Mouse (Mus musculus) natural killer cell, adult 2 months (primary cell): Measurements from ENCODE around the gene Kcng4.

Source experiments
- DNase-seq, 2 experiments: peaks; one replicate each; pipeline ENCODE4 v3.0.0; 2022; ENCODE audit warnings: low spot score in 2 of 2

The Kcng4 gene

DNA sequence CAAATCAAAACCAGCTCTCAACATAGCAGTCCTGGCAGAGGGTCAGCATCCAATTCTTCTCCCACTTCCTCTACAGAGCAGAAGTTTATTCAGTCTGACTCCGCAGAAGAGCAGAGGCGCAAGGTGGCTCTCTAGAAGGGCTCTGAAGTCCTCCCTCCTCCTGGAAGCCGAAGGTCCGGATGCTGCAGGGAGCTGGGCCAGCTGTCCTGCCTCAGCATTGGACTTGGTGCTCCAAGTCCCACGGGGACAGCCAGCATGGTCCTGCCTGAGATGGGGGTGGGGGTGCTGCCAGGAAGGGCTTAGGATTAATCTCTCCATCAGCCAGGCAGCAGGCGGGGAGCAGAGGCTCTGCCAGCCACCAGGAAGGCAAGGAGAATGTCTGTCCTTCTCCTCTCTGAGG, at the start of gene Kcng4:
Gene Kcng4, minus strand, starts transcription at position 303 of the 400 bp plus-strand sequence.
- no peak for DNase-seq

DNA sequence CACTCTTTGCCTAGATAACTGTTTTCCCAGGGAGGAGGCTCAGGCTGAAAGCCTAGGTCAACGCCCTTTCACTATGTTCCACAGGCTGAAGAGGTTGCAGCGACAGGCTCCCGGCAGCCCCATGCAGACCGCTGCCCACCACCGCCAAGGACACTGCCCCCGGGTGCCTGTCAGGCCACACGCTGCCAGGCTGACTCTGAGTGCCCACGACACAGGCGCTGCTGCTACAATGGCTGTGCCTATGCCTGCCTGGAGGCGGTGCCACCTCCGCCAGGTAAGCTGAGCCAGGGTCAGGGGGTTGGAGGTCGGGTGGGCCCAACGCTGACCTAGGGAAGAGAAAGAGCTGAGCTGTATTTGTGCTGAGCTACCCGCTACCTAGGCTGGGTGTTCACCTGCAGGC, 43.7 kb upstream of the Kcng4 start:
- no peak for DNase-seq

DNA sequence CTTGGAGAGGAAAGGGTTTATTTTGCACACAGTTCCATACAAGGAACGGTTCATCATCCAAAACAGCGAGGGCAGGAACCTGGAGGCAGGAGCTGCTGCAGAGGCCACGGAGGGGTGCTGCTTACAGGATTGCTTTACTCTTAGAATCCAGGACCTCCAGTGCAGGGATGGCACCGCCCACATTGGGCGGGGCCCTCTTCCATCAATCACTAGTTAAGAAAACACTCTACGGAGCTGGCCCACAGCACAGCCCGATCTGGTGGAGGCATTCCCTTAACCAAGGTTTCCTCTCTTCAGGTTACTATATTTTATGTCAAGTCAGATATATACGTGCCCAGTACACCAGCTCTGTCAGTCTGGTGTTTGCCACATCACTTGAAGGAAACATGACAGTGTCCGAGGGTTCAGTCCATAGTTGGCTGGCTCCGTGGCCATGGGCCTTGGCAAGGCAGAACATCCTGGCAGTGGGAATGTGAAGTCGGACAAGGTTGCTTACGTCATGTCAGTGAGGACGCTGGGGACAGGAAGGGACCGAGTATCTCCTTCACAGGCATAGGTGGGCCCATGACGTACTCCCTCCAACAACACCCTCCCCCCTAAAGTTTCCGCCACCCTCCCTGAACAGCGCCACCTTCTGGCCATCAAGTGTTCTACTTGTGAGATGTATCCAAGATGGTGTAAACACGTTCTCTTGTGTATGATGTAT, 42.8 kb upstream of the Kcng4 start:
- DNase-seq, result peak; percentile 42

DNA sequence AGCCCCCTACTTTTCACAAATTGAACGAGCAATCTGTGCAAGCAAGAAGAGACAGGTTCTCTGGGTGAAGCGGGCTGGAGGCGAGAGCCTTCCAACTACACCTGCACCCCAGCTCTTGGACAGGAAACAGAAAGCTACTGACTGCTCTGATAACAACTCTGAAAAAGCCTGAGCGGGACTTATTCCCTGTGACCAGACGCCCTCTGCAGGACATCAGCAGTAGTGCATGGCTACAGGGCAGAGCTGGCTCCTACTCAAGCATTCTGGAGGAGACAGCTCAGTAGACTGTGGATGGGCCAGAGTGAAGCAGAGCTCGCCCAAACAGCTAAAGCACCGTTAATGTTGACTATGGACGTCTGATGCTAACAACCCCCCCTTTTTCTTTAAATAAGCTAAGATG, 40.9 kb upstream of the Kcng4 start:
- peak; percentile 64 to 75 for DNase-seq

DNA sequence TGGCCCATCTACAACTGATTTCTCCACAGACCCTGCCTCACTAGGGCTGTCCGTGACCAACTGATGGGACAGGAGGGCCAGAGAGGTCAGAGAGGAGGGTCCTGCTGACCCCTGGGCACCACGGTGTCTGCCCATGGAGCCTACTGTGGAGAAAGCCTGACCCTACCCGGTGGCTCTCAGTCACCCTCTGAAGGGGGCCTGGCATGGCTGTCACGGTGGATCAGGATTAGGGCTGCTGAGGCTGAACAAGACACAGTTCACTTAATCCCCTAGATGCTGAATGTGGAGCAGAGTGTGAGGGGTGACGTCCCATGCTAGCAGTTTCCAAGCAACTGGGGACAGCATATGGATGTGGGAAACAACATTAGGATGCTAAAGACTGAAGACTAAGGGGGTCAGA, 40.0 kb upstream of the Kcng4 start:
- no peak for DNase-seq

DNA sequence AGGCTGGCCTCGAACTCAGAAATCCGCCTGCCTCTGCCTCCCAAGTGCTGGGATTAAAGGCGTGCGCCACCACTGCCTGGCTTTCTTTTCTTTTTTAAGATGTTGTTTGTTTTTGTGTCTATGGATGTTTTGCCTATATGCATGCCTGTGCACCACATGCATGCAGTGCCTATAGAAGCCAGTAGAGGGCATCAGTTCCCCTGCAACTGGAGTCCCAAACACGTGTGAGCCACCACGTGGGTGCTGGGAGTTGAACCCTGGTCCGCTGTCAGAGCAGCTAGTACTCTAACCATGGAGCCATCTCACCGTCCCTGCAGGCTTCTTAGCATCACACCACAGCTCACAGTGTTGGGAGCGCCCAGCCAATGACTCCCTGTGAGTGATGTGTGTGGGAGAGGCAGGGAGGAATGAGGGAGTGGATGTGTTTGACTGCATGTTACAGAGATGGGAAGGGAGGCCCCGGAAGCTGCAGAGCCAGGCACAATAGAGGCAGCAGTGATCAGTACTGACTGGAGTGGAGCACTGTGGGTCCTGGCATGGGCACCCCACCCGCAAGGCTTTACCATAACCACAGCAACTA, 38.6 kb upstream of the Kcng4 start:
- DNase-seq, result no peak

DNA sequence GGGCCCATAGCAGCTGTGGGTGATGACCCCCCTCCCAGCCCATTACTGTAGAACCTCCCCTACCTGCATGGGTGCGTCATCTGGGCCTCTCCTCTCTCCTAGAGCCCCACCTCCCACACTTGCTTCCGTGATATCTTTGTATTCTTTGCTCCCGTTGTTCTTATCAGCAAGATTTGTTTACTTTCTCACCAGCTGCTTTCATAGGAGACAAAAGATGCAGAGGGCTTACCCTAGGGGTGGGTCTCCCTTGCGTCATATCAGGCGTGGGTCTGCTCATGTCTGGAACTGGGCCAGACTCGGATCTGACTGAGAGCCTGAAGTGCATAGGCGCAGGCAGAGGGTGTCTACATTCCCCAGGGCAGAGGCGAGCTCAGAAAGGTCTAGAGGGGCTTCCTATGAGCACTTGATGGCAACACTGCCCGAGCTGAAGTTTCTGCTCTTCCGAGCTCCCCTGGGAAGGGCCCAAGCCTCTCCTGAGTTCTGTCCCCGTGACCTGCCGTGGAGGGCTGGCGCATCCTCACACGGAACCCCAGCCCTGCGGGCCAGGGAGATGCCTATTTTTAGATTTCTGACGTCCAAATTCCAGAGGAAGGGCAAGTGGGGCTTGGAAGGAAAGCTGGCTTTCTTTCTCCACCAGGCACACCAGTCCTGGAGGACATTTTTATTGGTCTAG, 35.1 kb upstream of the Kcng4 start:
- no peak for DNase-seq

DNA sequence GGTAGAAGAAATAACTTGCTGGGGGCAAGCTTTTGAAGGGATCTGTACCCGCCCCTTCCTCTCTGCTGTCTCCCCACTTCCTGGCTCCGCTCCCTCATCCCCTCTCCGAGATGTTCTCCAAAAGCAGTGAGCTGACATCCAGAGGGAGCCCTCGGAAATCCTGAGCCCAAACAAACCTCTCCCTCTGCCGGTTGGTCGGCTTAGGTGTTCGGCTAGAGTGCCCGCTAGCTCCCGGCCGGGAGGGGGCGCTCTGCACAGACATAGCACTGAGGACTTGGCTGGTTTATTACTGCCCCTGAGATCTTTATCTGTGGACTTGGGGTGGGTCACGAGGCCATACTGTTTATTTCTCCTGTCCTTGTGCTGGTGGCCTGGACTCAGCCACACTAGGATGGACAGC, 33.8 kb upstream of the Kcng4 start:
- DNase-seq, result peak in 1 of 2 experiments; percentile 16

DNA sequence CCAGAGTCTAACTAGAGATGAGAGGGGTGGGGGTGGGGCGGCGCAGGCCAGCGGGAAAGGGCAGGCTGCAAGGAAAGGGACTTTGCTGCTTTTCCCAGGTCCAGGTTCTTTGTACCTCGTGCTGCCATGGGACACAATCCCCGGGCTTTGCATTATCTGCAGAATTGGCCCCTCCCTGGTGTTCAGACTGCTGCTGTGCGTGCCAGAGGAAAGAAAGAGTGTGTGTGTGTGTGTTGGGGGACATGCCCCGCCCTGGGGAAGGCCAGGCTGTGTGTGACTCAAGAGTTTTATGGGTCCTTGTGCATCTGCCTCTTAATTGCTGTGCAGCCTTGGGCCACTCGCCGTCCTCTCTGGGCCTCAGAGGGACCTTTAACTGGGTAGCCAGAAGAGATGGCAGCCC, 33.0 kb upstream of the Kcng4 start:
- DNase-seq, result no peak

DNA sequence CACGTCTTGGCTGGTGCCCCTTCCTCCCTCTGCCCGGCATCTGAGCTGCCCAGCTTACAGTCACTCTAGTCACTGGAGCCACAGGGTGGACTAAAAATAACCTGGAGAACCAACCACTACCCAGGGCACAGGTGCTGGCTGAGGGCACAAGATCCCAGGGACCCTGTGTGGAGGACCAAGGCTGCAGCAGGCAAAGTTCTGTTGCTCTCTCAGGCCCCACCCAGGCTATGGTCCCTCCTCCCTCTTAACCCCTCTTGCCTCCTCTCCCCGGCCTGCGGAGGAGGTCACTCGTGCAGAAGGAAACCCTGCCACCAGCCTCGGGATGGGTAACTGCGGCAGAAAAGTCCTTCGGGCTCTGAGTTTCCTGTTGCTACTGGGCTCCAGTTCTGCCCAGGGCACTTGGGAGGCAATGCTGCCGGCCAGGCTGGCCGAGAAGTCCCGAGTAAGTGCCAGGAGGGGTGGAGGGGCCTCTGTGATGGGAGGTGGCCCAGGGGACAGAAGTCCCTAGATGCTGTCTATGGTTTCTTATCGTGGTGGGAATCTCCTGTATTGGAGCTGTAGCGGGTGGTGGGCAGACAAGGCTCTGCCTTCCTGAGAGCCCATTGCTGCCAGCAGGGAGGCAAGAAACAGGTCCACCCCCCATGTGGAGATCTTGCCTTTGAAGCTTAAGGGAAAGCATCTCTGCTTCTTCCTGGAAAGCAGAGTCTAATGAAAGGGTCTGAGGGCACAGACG, 30.9 kb upstream of the Kcng4 start, which contains the start of gene Wfdc1:
Gene Wfdc1, plus strand, starts transcription at position 147 of the 733 bp plus-strand sequence.
- no peak for DNase-seq

DNA sequence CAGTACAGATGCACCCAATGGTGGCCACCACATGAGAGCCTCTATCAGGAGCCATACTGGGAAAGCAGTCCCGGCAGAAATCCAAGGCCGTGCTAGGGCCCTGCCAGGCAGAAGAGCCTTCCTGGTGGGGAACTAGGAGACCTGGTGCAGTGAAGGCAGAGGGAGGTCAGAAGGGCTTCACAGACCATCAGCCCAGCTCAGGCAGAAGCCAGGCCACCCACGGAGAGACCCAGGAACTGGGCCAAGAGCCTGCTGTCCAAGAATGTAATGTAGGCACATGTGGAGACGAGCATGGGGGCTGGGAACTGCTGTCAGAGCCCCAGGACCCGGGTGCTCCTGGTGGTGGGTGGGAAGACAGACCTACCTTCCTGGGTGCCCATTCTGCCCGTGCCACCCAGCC, 29.8 kb upstream of the Kcng4 start:
- no peak for DNase-seq

DNA sequence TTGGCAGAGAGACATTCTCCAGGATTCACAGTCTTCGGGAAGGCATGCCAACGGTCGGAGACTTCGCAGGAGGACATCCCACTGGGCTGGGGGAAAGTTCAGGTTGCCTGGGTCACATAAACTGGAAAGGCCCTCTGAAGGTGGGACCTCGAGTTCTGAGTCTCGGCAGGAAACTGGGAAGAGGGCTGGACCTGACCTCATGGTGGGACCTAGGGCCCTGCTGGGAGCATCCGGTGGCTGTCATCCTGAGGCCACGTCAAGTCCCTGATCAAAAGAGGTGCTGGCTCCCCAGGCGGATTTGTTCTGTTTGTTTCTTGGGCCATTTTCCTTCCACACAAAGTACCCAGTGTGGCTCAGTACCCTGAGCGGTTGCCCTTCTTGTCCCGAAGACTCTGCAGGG, 28.0 kb upstream of the Kcng4 start:
- DNase-seq, result no peak

DNA sequence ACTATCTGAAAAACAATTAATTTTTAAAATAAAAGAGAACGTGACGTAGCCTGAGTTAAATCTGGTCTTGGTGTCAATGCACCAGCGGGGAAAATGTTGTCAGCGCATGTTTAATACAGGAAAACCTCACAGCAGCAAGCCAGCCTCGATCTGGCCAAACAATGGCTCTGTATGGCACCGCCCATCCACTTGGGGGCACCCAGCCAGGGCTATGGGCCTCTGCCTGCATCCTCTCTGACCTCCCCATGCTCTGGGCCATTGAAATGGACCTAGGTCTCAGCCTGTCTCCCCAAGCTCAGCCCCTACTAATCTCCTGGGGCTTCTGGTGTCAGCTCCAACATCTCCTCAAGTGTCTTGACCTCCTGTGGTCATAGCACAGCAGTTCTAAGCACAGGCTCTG, 26.4 kb upstream of the Kcng4 start:
- no peak for DNase-seq

DNA sequence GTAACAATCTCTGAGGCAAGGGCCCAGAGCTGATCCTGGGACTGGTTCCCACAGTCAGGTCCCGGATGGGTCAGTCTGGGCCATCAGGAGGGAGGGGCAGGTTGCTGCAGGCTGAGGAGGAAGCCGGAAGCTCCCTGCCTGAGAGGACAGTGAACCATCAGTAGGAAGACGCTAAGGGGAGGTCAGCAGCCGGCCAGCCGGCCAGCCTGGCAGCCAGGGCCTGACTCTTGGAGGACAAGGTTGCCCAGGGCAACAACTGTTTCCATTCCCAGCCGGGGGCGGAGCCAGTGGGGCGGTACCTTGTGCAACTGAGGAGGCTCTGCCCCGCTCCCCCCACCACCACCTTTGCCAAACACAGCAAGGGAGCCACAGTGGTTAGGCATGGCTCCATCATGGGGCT, 25.6 kb upstream of the Kcng4 start:
- DNase-seq, result no peak

DNA sequence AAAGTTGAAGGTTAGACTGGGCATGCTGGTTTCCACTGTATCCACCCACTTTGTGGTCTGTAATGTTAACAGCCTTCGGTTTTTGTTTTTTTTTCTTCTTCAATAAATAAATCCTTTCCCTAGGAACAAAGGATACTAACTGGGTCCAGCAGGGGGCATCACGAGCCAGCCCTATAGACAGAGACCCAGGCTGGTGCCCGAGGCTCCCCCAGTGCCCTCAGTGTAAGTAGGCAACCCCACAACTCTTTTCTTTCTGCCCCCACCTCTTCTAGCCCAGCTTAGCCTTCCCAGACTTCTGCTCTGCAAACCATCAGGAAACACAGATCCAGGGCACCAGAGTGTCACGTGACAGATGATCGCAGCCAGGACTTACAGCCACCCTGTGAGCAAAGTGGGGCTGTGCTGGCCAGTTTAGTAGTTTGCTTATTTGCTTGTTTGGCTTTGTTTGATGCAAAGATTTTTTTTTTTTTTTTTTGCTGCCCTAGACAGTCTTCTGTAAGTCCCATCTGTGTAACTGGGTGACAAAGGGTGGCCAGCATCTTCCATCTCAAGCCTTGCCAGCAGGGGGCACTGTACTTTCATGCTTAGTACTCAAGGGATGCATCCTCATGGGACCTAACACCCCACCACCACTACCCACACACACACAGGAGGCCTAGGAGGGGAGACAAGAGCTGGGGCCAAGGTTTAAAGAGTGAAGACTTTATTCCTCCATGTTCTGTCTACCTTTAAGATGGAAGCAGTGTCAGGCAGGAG, 21.4 kb upstream of the Kcng4 start:
- DNase-seq, result peak in 1 of 2 experiments; percentile 9

DNA sequence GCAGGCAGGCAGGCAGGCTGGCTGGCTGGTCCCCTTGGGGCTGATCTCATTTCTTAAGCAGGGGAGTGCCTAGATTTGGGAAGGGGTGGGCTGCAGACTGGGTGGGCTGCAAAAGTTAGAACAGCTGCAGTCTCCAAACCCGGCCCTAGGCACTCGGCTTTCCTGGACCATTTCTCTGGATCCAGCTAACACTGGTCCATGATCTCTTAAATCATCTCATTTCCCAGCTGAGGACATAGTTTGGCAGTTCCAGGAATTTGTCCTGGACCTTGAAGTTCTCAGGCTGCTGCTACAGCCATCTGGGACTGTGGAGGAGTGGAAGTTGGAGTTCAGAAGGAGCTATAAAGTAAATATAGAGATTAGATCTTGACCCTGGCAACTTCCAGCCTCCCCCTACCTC, 15.8 kb upstream of the Kcng4 start:
- no peak for DNase-seq

DNA sequence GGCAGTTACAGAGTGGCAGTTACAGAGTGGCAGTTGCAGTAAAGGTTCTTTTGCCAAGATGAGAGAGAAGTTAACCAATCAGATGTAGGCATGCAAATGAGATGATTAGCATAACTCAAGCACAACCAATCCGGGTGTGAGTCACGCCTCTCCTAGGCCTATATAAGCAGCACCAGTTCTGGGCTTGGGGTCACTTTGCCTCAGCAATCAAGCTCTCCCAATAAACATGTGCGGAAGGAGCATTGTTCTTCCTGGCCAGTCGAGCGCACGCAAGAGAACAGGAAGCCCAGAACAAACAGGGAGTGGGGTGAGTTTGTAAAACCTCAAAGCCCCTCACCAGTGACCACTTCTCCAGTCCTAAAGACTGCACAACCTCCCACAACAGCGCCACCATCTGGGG, 11.4 kb upstream of the Kcng4 start:
- no peak for DNase-seq

DNA sequence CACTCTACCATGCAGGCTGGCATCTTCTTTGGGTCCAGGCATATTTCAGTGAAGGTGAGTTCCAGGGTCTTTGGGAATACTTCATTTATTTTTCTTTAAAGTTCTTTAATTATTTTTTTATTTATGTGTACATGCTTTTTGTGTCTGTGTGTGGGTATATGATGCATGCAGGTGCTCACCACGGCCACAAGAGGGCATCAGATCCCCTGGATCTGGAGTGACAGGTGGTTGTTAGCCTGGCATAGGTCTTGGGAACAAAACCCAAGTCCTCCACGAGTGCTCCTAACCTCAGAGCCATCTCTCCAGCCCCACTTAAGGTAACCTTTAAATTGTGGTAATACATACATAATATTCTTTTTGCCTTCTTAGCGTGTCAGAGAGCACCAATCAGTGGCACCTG, 10.7 kb upstream of the Kcng4 start:
- DNase-seq, result no peak

DNA sequence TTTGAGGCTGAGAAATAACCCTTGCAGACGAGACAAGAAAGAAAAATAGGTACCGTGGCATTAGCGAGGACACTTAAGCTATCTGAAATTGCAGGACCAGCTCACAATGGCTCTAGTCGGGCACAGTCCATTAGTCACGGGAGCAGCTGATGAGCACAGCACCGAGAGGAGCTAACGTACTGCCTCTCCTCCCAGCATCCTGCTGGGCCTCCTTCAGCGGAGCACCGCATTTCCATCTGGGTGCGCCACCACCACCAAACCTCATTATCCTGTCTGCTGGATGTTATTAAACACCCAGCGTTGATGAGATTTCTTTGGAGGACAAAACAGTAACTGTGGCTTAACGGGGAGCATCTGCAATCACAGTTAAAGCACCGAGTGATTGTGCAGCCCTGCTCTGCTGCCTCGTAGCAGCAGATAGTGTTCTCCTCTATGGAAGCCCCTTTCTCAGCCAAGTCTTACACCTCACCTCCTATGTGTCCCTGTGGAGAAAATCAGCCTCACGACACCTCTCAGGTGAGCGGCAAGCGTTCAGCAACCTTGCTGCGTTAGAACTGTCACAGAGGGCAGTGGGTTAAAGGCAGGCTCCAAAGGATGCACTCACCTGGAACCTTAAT, 9.6 kb upstream of the Kcng4 start:
- DNase-seq, result no peak

DNA sequence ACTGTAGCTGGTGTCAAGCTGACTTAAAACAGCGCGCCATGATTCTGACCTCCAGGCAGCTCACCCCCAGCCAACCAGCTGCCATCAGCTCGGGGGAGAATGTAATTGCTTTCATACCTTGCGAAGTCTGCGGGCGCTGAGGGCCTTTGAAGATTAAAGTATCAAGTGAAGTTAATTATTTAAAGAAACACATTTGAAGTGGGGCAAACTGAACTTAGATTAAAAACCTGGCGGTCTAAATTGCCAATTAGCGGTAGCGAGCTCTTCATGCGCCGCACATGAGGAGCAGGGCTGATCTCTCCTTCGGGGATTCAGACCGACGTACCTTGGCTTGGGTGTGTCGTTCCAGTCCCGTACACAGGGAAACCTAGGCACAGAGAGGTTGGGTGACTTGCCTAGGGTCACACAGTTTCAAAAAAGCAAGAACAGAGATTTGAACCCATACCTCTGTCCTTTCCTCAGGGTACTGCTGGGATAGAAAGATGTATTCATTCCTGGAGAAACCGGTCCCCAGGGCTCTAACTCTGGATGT, 9.0 kb upstream of the Kcng4 start:
- no peak for DNase-seq

DNA sequence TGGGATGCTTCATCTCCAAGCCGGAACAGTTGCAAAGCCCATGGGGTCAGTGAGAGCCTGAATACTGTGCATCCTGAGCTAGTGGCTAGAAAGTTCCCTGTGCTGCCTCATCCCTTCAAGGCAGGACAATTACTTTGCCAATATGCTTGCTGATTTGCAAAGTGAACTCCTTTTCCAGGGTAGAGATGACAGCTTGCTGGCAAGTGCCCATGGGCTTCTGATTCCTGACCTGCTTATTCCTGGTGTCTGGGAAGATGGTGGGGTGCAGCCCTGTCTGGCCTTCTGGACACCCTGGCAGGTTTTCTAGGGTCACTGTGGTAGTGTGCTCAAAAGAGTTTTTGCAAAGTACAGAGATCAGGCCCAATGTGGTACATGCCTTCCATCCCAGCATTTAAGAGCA, 7.5 kb upstream of the Kcng4 start:
- no peak for DNase-seq
